Mouse (Mus musculus): ENCODE measurements around the gene Foxj2. TPM values are rescaled to one million over a fixed set of nuclear protein-coding genes. Genes with fewer than 3 reads are reported as not detected.

Gene Foxj2
- total and polyA plus RNA-seq, 3 experiments: 1.9 to 5.4 (median 2.5) TPM

DNA sequence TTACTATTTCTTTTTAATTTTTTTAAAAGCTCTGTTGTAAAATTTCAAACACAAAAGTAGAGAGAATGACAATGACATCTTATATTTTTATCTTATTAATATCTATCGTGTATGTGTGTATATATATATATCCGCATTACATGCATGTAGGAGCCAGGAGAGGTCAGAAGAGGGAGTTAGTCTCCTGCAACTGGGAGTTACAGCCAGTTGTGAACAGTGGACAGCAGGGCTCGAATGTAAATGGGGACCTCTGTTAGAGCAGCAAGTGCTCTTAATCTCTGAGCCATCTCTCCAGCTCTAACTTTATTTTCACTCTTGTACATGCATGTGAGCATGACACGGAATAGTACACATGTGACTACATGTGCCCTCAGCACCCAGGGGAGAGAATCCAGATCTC is 7.0 kb upstream of the Foxj2 start (continued):
- no peak for TF ChIP-seq KAT2A (IDR thresholded peaks at IDR 0.05; ENCODE audit: insufficient replicate concordance, low read length)
- TF ChIP-seq USF1 (IDR thresholded peaks at IDR 0.05; ENCODE audit: low read depth, low read length): no peak
- 0 out of 2 replicates have a peak, but pooled peaks have one; percentile 20 for TF ChIP-seq NELFE (IDR thresholded peaks at IDR 0.05; ENCODE audit: low read depth, low read length)
- no peak for TF ChIP-seq ZNF384 (IDR thresholded peaks at IDR 0.05; ENCODE audit: low read depth, low read length)
- no peak for TF ChIP-seq MXI1 (IDR thresholded peaks at IDR 0.05; ENCODE audit: low read depth, low read length)
- no peak for TF ChIP-seq CHD2 (IDR thresholded peaks at IDR 0.05; ENCODE audit: low read length)
- TF ChIP-seq TCF12 (IDR thresholded peaks at IDR 0.05; ENCODE audit: low read depth, low read length): no peak
- no peak for TF ChIP-seq ELF1 (IDR thresholded peaks at IDR 0.05; ENCODE audit: low read depth, low read length)
- TF ChIP-seq E2F4 (IDR thresholded peaks at IDR 0.05; ENCODE audit: insufficient replicate concordance, low read depth, low read length): no peak
- no peak for TF ChIP-seq HCFC1 (IDR thresholded peaks at IDR 0.05; ENCODE audit: low read depth, low read length)
- peak; percentile 49 for TF ChIP-seq RAD21 (IDR thresholded peaks at IDR 0.05; ENCODE audit: low read depth, low read length)
- no peak for TF ChIP-seq USF2 (conservative IDR thresholded peaks at IDR 0.05; ENCODE audit: low read depth, low read length)
- no peak for TF ChIP-seq MEF2A (IDR thresholded peaks at IDR 0.05; ENCODE audit: borderline replicate concordance, low read depth, low read length)
- no peak for TF ChIP-seq ZC3H11A (IDR thresholded peaks at IDR 0.05; ENCODE audit: low read depth, low read length)
- no peak for TF ChIP-seq ZMIZ1 (IDR thresholded peaks at IDR 0.05; ENCODE audit: low read depth, low read length)
- TF ChIP-seq GABPA (IDR thresholded peaks at IDR 0.05; ENCODE audit: insufficient replicate concordance, low read depth, low read length): no peak
- no peak for TF ChIP-seq JUN (IDR thresholded peaks at IDR 0.05; ENCODE audit: insufficient read depth, low read depth, low read length)
- TF ChIP-seq CHD1 (IDR thresholded peaks at IDR 0.05; ENCODE audit: low read depth, low read length): peak; percentile 30; the same call in 1 of the 2 replicates

DNA sequence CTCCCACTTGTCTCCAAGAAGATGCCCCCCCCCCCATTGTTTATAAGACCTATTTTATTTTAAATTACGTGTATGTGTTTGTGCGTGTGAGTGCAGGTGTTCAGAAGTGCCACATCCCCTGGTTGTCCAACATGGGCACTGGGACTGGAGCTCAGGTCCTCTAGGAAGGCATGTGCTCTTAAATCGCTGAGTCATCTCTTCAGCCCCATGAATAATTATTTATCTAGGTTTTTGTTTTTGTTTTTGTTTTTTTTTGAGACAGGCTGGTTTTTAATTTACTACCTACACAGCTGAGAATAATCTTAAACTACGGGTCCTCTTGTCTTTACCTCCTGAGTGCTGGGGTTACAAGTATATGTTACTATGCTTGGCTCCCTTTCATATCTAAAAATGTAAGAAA is 6.1 kb upstream of the Foxj2 start:
- no peak overlapping the region for H3K4me2 ChIP-seq (ENCODE audit: insufficient read depth, low read depth, poor library complexity, severe bottlenecking)
- H3K9ac ChIP-seq (ENCODE audit: insufficient read depth, low read depth): no peak overlapping the region
- H3K27me3 ChIP-seq (replicated peaks): no peaks in the 10 kb centered on the region
- DNase-seq (ENCODE audit: extremely low read depth): no peak
- dilution Hi-C loops (cut with MboI; ENCODE audit: extremely low pct_ligation_motif_present, extremely low pct_unique_long_range_greater_than_20kb, low sequenced_read_pairs) (no loop called here), in situ Hi-C loops (cut with MboI; ENCODE audit: low pct_ligation_motif_present, low pct_unique_long_range_greater_than_20kb, low sequenced_read_pairs) (no loop called here)
- H3K4me1 ChIP-seq (ENCODE audit: control insufficient read depth in 1 of 2, insufficient read depth in 2 of 2): peaks cover 2 to 34% of the 10 kb centered on the region in 2 experiments; a peak in 3 of 4 replicates
- H3K9me3 ChIP-seq (replicated peaks; ENCODE audit: low read length): no peaks in the 10 kb centered on the region
- no peaks in the 10 kb centered on the region for H3K79me2 ChIP-seq (replicated peaks; ENCODE audit: control insufficient read depth, extremely low read depth, insufficient read depth, poor library complexity, severe bottlenecking)
- H3K4me3 ChIP-seq (replicated peaks in 1 of 3; ENCODE audit: low read depth in 2 of 3, low read length in 2 of 3, poor library complexity in 1 of 3): no peak overlapping the region
- no peak for TF ChIP-seq SIN3A (IDR thresholded peaks at IDR 0.05; ENCODE audit: low read length)
- TF ChIP-seq MAFK (IDR thresholded peaks at IDR 0.05; ENCODE audit: insufficient replicate concordance, low read length): peak; percentile 91
- no peak for TF ChIP-seq EP300 (IDR thresholded peaks at IDR 0.05; ENCODE audit: low read length)
- TF ChIP-seq MXI1 (IDR thresholded peaks at IDR 0.05; ENCODE audit: low read depth, low read length): no peak
- TF ChIP-seq TCF12 (IDR thresholded peaks at IDR 0.05; ENCODE audit: low read depth, low read length): no peak
- TF ChIP-seq MYC (IDR thresholded peaks at IDR 0.05; ENCODE audit: low read depth, low read length): no peak
- no peak overlapping the region for H3K27ac ChIP-seq (ENCODE audit: insufficient read depth, low read depth)
- peaks cover 0 to 24% of the 10 kb centered on the region in 2 experiments for H3K36me3 ChIP-seq (replicated peaks in 1 of 2; ENCODE audit: control insufficient read depth in 1 of 2, insufficient read depth in 1 of 2, low read length in 1 of 2)
